Mouse (Mus musculus) duodenum, adult 2 months (tissue): ENCODE data around the gene Gm11634. TPM values are rescaled to one million over a fixed set of nuclear protein-coding genes. Genes with fewer than 3 reads are reported as not detected.

Source experiments
- polyA plus RNA-seq: library from polyadenylated mRNA; depleted of rRNA; stranded (reverse); fragments of >200 nt; gene quantifications from 2 replicates; pipeline ENCODE4 v1.2.3, GENCODE M21; 2012; ENCODE audit warnings: low replicate concordance; rRNA removed

Gene Gm11634
- polyA plus RNA-seq = not detected in 2 replicates

DNA sequence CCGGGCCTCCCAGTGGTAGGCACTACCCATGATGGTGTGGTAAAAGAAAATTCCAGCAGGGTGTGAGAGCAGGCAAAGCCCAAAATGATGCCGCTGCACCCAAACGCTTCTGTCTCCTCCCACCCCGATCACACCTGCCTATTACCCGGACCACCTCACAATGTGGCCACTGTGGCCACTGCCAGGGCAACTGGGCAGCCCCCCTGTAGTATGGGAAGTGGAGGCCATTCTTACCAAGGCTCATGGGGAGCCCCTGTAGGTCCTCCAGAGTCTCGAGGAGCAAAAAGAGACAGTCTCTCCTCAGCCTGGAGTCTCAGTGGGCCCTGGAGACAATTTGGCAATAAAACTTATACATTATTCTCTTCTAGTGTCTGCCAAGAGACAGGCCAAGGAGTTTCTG is at the start of gene Gm11634:
Gene Gm11634 (minus strand): TSS at position 101 of the 400 bp plus-strand sequence.

DNA sequence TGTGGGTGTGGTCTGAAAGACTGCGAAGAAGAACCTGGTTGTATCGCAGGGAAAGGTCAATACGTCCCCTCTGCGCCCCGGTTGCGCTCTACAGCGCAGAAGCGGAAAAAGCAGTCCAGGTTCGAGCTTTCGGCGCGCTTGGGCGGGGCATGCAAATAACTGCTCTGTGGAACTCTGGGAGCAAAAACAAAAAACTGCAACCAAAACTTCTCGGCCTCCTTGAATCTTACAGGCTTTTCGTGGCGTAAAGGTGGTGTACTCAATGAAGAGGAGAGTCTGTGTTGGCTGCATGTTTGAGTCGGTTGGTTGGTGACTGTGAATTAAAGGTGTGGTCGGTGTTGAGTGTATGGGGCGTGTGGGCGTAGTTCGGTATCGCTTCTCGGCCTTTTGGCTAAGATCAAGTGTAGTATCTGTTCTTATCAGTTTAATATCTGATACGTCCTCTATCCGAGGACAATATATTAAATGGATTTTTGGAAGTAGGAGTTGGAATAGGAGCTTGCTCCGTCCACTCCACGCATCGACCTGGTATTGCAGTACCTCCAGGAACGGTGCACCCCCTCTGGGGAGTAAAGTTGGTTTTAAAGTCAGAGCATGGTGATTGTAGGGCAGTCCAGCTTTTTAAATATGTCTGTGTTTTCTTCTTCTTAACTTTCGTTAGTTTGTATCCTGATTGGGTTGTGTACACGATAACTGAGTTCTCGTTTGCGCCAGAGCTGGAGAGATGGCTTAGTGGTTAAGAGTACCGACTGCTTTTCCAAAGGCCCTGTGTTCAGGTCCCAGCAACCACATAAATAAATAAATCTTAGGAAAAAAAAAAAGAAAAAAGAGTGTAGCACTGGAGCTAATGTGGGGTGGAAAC is 28.2 kb upstream of the Gm11634 start, which contains the start of gene Rdm1:
Gene Rdm1 (plus strand): TSS at position 201 of the 862 bp plus-strand sequence.

DNA sequence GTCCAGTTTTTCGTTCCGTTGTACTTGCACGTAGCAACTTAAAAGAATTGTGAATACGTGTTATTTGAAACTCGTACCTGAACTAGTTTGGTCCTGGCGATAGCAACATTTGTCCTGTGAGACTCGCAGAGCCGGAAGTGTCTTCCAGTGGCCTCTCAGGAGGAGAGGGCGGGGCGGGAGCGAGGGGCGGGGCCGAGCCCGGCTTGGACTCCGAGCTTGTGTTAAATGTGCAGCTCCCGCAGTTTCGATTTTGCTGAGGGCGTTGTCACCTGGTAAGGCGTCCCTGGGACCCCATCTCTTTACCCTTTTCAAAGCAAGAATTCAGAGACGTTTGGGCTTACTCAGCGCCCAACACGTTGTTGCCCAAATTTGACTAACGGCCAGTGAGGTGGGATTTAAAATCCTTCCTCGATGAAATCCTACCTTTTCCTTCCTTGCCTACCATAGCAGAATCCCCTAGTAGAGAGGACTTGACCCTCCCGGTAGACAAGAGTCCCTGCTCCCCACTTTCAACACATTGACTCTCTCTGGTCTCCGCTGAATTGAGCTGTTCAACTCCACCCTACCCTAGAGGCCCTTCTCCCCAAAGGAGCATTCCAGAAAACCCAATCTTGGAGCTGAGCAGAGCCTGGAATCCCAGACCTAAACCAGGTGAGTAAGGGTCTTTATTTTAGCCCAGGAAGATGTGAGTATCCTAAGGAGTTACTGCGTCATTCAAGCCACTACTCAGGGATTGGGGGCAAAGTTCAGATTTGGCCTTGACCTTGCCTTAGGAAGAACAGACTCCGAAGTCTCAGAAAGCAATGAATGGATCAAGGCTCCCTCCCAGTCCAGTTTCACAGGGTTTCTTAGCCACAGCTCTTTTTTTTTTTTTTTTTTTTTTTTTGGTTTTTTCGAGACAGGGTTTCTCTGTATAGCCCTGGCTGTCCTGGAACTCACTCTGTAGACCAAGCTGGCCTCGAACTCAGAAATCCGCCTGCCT is 16.7 kb downstream of the Gm11634 start, which contains the start of gene Tmem106a:
Gene Tmem106a (plus strand): TSS at position 189 of the 982 bp plus-strand sequence.

DNA sequence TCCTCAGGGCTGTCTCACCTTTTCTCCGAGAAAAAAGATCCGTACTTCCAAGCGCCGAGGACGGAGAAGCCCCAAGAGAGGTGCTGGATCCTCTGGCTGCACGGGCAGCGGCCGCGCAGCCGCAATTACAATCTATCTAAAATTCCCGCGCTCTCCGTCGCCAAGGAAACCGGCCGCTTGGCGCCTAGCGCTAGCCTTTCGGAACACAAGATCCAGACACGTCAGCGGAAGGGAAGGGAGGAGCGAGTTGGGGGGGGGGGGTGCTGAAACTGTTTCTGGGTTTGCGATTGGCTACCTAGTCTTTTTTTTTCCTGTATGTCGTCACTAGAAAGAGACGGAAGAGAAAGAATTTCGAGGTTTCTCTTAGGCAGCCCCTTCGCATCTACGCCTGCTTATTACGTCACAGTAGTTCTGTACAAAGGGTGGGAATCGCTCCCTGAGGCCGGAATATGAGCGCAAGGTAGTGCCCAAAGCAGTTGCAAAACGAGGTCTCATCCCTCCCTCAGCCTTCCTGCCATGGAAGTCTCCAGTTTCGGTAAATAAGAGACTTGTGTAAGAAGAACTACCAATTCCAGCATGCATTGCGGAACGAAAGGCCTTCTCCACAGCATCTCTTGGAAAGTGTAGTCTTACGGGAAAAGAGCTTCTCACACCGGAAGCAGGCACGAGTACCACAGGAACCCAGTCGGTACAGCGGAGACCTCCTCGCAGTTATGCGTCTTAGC is 47.1 kb downstream of the Gm11634 start, which contains the start of the genes Brca1 and Nbr1:
Gene Brca1 (minus strand): TSS at position 205 of the 725 bp plus-strand sequence.
Gene Nbr1 (plus strand): TSS at position 399 of the 725 bp plus-strand sequence.

Other genes with a start within 250 kb of the Gm11634 start
- gene G6pc, start 231.7 kb downstream of the Gm11634 start, polyA plus RNA-seq = 9.9 and 11.1 TPM in 2 replicates
- 13.6 TPM in 2 replicates for gene Aarsd1, start 181.6 kb downstream of the Gm11634 start, polyA plus RNA-seq
- 0.11 TPM in 1 of 2 replicates, not detected in the other for gene Gm27029, start 174.5 kb downstream of the Gm11634 start, polyA plus RNA-seq
- gene Rundc1, start 174.2 kb downstream of the Gm11634 start, polyA plus RNA-seq = 18.1 and 22.8 TPM in 2 replicates
- 0.34 and 2.0 TPM in 2 replicates for gene Ptges3l, start 173.9 kb downstream of the Gm11634 start, polyA plus RNA-seq
- gene Rpl27, start 157.0 kb downstream of the Gm11634 start, polyA plus RNA-seq = 134 and 144 TPM in 2 replicates
- gene Ifi35, start 150.8 kb downstream of the Gm11634 start, polyA plus RNA-seq = 61.7 and 136 TPM in 2 replicates
- gene Rnd2, start 134.3 kb downstream of the Gm11634 start, polyA plus RNA-seq = 23.1 and 34.7 TPM in 2 replicates
- gene Vat1, start 133.0 kb downstream of the Gm11634 start, polyA plus RNA-seq = 170 and 324 TPM in 2 replicates
- 0.20 and 0.68 TPM in 2 replicates for gene Brca1, start 47.3 kb downstream of the Gm11634 start, polyA plus RNA-seq
- 74.9 and 83.4 TPM in 2 replicates for gene Nbr1, start 47.1 kb downstream of the Gm11634 start, polyA plus RNA-seq
- 96.7 and 179 TPM in 2 replicates for gene Tmem106a, start 17.0 kb downstream of the Gm11634 start, polyA plus RNA-seq
- 11.4 and 13.6 TPM in 2 replicates for gene Rdm1, start 27.9 kb upstream of the Gm11634 start, polyA plus RNA-seq
- 6.5 and 16.5 TPM in 2 replicates for gene Arl4d, start 66.3 kb upstream of the Gm11634 start, polyA plus RNA-seq
- gene Dhx8, start 133.7 kb upstream of the Gm11634 start, polyA plus RNA-seq = 4.6 and 5.8 TPM in 2 replicates
- gene Etv4, start 186.1 kb upstream of the Gm11634 start, polyA plus RNA-seq = 1.5 and 10.3 TPM in 2 replicates